Mouse (Mus musculus): ENCODE data around the gene Syt12. TPM values are rescaled to one million over a fixed set of nuclear protein-coding genes. Genes with fewer than 3 reads are reported as not detected.

Gene Syt12
- polyA plus RNA-seq, 1 experiment from 2014 or later: 0.23 TPM

DNA sequence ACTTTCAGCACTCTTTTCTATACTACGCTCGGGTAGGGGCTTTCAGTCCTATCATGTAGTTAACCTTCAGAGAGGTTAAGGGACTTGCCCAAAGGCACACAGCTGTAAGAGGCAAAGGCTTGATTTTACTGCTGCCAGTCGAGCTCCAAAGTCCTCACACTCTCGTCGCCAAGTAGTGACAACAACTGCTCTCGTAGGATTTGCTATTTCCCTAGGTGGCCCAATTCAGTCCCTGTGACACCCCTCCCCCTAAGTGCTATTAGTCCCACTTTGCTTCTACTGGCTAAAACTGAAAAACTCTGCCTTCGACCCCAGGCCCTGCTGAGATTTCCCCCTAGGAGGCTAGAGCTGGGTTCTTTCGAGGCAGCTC is 38.5 kb downstream of the Syt12 start:
- Histone ChIP-seq H3K36me3 (ENCODE audit: control insufficient read depth, insufficient read depth) (no peaks in the 10 kb centered on the region; the same call in 1 of the 2 replicates), H3K9me3 (ENCODE audit: control insufficient read depth) (no peaks in the 10 kb centered on the region), H3K4me2 (replicated peaks; ENCODE audit: low read depth) (peak overlapping the region; percentile 94), H3K9ac (ENCODE audit: low read depth, low read length) (peak overlapping the region; percentile 86), H3K4me3 (ENCODE audit: low read depth, low read length) (peak overlapping the region; percentile 70), H3K4me1 (replicated peaks; ENCODE audit: control insufficient read depth, insufficient read depth, low read length) (0 out of 2 replicates have a peak, but pooled peaks cover 5% of the 10 kb centered on the region), H3K27ac (ENCODE audit: low read depth, low read length) (peak overlapping the region; percentile 89), H3K27me3 (replicated peaks; ENCODE audit: control insufficient read depth, insufficient read depth, low read length) (no peaks in the 10 kb centered on the region)
- 9% methylated on average over 8 of the region's 8 CpGs for WGBS
- ATAC-seq: no peak
- no peak for TF ChIP-seq CTCF (IDR thresholded peaks at IDR 0.05; ENCODE audit: low read depth)

DNA sequence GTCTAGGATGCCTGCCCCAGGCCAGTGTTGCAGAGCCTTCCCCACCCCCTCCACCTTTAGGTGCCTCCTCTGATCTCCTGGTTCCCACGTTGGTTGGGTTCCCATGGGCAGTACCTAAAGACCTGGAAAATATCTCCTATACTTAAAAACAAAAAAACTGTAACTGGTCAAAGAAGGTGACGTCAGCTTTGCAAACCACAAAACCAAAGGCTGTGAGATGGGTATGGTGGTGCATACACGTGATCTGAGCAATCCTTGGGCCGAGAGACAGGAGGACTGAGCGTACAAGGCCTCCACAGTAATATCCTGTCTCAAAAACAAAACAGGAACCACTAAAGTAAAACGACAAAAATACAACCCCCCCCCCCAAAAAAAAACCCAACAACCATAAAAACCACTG is 39.4 kb downstream of the Syt12 start:
- no peak overlapping the region for H3K9ac ChIP-seq (ENCODE audit: low read depth, low read length)
- H3K9me3 ChIP-seq (ENCODE audit: control insufficient read depth): no peaks in the 10 kb centered on the region
- H3K27ac ChIP-seq (ENCODE audit: low read depth, low read length): no peak overlapping the region
- H3K4me2 ChIP-seq (replicated peaks; ENCODE audit: low read depth): peak overlapping the region; percentile 94
- H3K4me1 ChIP-seq (replicated peaks; ENCODE audit: control insufficient read depth, insufficient read depth, low read length): 0 out of 2 replicates have a peak, but pooled peaks cover 5% of the 10 kb centered on the region
- 65% methylated on average over 6 of the region's 6 CpGs for WGBS
- no peaks in the 10 kb centered on the region for H3K36me3 ChIP-seq (ENCODE audit: control insufficient read depth, insufficient read depth)
- no peak for TF ChIP-seq CTCF (IDR thresholded peaks at IDR 0.05; ENCODE audit: low read depth)
- no peak overlapping the region for H3K4me3 ChIP-seq (ENCODE audit: low read depth, low read length)
- no peaks in the 10 kb centered on the region for H3K27me3 ChIP-seq (replicated peaks; ENCODE audit: control insufficient read depth, insufficient read depth, low read length)
- no peak for ATAC-seq

DNA sequence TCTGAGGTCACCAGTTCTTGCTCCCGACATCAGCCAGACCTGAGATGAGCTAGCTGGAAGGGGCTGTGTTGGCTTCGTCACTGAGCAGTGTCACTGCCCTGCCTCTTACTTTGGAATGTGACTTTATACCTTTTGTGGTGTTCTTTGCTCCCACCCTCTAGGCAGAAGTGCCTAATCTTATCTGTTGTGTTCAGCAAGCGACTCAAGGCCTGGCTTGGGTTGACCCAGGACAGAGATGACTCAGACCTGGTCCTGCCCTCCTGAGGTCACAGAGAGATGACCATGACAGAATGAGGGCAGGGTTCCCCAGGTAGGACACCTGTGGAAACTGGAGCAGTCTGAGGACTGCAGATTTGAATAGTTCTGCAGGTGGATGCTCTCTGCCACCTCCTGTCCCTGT is 41.0 kb downstream of the Syt12 start:
- H3K4me3 ChIP-seq (ENCODE audit: low read depth, low read length): no peak overlapping the region
- H3K27ac ChIP-seq (ENCODE audit: low read depth, low read length): 0 out of 2 replicates have a peak overlapping the region, but pooled peaks have one; percentile 28
- no peak overlapping the region for H3K9ac ChIP-seq (ENCODE audit: low read depth, low read length)

DNA sequence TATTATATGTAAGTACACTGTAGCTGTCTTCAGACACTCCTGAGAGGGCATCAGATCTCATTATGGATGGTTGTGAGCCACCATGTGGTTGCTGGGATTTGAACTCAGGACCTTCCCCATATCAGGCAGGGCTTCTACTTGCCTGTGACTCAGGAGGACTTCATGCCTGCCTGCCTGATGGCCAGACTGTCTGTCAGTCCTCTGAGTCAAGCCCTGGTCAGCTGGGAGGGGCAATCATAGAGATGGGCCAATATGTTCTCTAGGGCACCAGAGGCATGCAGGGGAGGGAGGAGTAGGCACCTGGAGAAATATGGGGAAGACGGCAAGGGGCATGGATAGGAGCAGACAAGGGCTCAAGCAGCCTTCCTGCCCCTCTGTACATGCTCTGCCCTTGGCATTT is 42.2 kb downstream of the Syt12 start:
- WGBS: 95% methylated on average over 1 of the region's 1 CpGs
- no peak for ATAC-seq
- no peaks in the 10 kb centered on the region for H3K9me3 ChIP-seq (ENCODE audit: control insufficient read depth)
- H3K27me3 ChIP-seq (replicated peaks; ENCODE audit: control insufficient read depth, insufficient read depth, low read length): no peaks in the 10 kb centered on the region
- H3K4me2 ChIP-seq (replicated peaks; ENCODE audit: low read depth): no peak overlapping the region
- TF ChIP-seq CTCF (IDR thresholded peaks at IDR 0.05; ENCODE audit: low read depth): no peak
- no peak overlapping the region for H3K4me3 ChIP-seq (ENCODE audit: low read depth, low read length)
- H3K9ac ChIP-seq (ENCODE audit: low read depth, low read length): no peak overlapping the region
- H3K27ac ChIP-seq (ENCODE audit: low read depth, low read length): no peak overlapping the region
- H3K4me1 ChIP-seq (replicated peaks; ENCODE audit: control insufficient read depth, insufficient read depth, low read length): 0 out of 2 replicates have a peak, but pooled peaks cover 5% of the 10 kb centered on the region
- H3K36me3 ChIP-seq (ENCODE audit: control insufficient read depth, insufficient read depth): peaks cover 5% of the 10 kb centered on the region; the same call in 1 of the 2 replicates

More for the DNA sequence above, 41.0 kb downstream of the Syt12 start:
- peaks cover 5% of the 10 kb centered on the region; the same call in 1 of the 2 replicates for H3K36me3 ChIP-seq (ENCODE audit: control insufficient read depth, insufficient read depth)
- 54% methylated on average over 3 of the region's 3 CpGs for WGBS
- no peak overlapping the region for H3K4me2 ChIP-seq (replicated peaks; ENCODE audit: low read depth)
- no peak for TF ChIP-seq CTCF (IDR thresholded peaks at IDR 0.05; ENCODE audit: low read depth)
- peak; percentile 34 for ATAC-seq
- 0 out of 2 replicates have a peak, but pooled peaks cover 5% of the 10 kb centered on the region for H3K4me1 ChIP-seq (replicated peaks; ENCODE audit: control insufficient read depth, insufficient read depth, low read length)
- no peaks in the 10 kb centered on the region for H3K27me3 ChIP-seq (replicated peaks; ENCODE audit: control insufficient read depth, insufficient read depth, low read length)
- no peaks in the 10 kb centered on the region for H3K9me3 ChIP-seq (ENCODE audit: control insufficient read depth)

DNA sequence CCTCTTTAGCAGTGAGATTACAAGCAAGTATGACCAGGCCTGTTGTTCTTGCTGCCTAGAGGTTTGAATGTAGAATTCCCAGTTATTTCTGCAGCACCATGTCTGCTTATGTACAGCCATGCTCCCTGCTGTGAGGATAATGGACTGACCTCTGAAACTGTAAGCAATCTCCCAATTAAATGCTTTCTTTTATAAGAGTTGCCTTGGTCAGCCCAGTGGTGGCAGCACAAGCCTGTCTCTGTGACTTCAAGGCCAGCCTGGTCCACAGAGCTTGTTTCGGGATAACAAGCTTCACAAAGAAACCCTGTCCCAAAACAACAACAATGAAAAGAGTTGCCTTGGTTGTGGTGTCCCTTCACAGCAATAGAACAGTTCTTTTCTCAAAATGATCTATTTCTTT is 43.5 kb downstream of the Syt12 start:
- Histone ChIP-seq H3K27ac (ENCODE audit: low read depth, low read length) (no peak overlapping the region), H3K4me3 (ENCODE audit: low read depth, low read length) (no peak overlapping the region), H3K9ac (ENCODE audit: low read depth, low read length) (no peak overlapping the region), H3K4me1 (replicated peaks; ENCODE audit: control insufficient read depth, insufficient read depth, low read length) (0 out of 2 replicates have a peak, but pooled peaks cover under 1% of the 10 kb centered on the region), H3K36me3 (ENCODE audit: control insufficient read depth, insufficient read depth) (peaks cover 5% of the 10 kb centered on the region; the same call in 1 of the 2 replicates), H3K4me2 (replicated peaks; ENCODE audit: low read depth) (no peak overlapping the region), H3K27me3 (replicated peaks; ENCODE audit: control insufficient read depth, insufficient read depth, low read length) (no peaks in the 10 kb centered on the region), H3K9me3 (ENCODE audit: control insufficient read depth) (no peaks in the 10 kb centered on the region)
- ATAC-seq: no peak
- WGBS: 94% methylated on average over 1 of the region's 1 CpGs
- TF ChIP-seq CTCF (IDR thresholded peaks at IDR 0.05; ENCODE audit: low read depth): no peak

DNA sequence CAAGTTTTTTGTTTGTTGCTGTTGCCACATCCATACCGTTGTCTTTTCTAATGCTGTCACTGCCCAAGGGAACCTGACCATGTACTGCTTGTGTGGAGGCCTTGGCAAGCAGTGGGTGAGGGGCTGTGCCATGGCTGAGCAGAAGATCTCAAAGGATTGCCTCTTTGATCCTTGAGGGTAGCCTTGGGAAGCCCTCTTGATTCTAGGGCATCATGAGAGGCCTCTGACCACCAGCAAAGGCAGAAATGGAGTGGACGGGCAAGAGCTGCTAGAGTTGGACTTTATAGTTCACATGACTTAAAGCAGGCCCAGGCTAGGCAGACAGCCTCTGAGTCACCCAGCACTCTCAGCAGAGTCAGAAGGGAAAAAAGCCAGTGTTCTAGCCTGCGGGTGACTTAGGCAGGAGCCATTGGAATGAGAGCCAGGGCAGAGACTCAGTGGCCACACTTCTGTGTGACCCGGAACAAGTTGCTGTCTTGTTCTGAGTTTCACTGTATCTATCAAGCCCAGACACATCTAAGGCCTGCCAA is 47.1 kb downstream of the Syt12 start:
- Histone ChIP-seq H3K4me2 (replicated peaks; ENCODE audit: low read depth) (no peak overlapping the region), H3K27me3 (replicated peaks; ENCODE audit: control insufficient read depth, insufficient read depth, low read length) (no peaks in the 10 kb centered on the region), H3K9ac (ENCODE audit: low read depth, low read length) (no peak overlapping the region), H3K27ac (ENCODE audit: low read depth, low read length) (peak overlapping the region; percentile 46; the same call in 1 of the 2 replicates), H3K4me1 (replicated peaks; ENCODE audit: control insufficient read depth, insufficient read depth, low read length) (no peaks in the 10 kb centered on the region), H3K4me3 (ENCODE audit: low read depth, low read length) (no peak overlapping the region), H3K9me3 (ENCODE audit: control insufficient read depth) (no peaks in the 10 kb centered on the region), H3K36me3 (ENCODE audit: control insufficient read depth, insufficient read depth) (peaks cover 8% of the 10 kb centered on the region; the same call in 1 of the 2 replicates)
- 83% methylated on average over 4 of the region's 4 CpGs for WGBS
- ATAC-seq: peak; percentile 29
- TF ChIP-seq CTCF (IDR thresholded peaks at IDR 0.05; ENCODE audit: low read depth): no peak

Data from intestine, postnatal 0 days (tissue).